Mouse (Mus musculus) gastrocnemius, postnatal 4 days (tissue): ENCODE data around the gene Lca5l. TPM values are rescaled to one million over a fixed set of nuclear protein-coding genes. Genes with fewer than 3 reads are reported as not detected.

ENCODE experiments used
- DNase-seq, 2 experiments: peaks; one replicate each; pipeline ENCODE4 v3.0.0; 2021 to 2022; ENCODE audit warnings: low spot score in 2 of 2, mixed read lengths in 2 of 2
- total RNA-seq, 2 experiments: library from RNA; stranded (reverse); gene quantifications; 2 replicates each; pipeline ENCODE4 v1.2.3; 2021

The Lca5l gene
- total RNA-seq, 2 experiments from 2014 or later, result 1.6 to 2.0 TPM

GRCm38 (mm10) chr16:96126684-96127171 lies 65.3 kb downstream of the Lca5l start:
- DNase-seq, result peak in 1 of 2 experiments; percentile 22

DNA sequence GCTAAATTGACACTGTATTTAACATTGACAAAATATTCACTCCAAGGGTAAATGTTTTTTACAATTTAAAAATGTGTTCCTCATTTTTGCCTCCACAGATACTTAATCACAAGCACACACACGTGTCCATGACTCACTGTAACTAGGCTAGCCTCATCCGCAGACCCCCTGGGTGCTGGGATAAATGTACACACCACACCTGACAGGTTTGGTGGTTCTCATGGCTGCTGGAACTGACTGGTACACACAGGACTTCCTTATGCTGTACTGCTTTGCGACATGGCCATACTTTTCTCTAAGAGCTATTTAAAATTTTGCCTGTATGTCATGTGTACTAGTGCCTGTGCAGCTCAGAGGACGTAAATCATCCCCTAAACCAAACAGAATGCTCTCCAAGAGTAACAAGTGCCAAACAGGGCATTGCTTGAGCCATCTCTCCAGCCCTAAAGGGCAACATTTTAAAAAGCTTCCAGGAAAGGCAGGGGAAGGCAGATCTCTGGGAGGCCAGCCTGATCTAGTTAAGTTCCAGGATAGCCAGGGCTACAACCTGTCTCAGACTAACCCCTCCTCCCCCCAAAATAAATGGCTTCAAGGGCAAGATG lies 71.9 kb downstream of the Lca5l start:
- DNase-seq, result no peak

DNA sequence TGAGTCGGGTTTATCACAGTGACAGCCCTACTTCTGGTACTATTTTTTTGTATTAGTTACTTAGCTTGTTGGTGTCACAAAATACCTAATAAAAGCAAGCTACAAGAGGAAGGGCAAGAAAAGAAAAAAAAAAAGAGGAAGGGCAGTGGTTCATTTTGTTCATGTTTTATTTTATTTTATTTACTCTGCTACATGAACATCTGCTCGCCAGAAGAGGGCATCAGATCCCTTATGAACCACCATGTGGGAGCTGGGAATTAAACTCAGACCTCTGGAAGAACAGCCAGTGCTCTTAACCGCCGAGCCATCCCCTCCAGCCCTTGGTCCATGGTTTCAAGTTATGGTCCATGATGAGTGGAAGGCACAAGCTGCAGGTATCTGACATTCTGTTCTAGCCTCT lies 77.3 kb downstream of the Lca5l start:
- no peak for DNase-seq

DNA sequence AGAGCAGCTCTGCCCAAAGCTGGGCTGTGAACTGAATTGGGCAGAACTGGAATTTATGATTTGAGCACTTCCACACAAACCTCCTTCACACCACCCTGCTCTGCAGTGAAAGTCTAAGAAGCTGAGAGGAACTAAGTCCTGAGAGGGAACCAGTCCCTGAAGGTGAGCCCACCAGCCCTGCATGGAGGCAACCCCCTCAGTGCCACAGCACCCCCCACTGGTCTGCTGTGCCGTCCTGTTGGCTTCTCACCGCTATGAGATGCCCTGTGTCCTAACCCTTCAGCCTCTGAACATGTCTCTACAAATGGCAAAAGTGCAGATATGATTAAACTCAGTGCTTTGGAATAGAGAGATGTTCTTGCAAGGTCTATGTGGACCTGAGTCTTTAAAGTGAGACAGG lies 79.3 kb downstream of the Lca5l start:
- no peak for DNase-seq

DNA sequence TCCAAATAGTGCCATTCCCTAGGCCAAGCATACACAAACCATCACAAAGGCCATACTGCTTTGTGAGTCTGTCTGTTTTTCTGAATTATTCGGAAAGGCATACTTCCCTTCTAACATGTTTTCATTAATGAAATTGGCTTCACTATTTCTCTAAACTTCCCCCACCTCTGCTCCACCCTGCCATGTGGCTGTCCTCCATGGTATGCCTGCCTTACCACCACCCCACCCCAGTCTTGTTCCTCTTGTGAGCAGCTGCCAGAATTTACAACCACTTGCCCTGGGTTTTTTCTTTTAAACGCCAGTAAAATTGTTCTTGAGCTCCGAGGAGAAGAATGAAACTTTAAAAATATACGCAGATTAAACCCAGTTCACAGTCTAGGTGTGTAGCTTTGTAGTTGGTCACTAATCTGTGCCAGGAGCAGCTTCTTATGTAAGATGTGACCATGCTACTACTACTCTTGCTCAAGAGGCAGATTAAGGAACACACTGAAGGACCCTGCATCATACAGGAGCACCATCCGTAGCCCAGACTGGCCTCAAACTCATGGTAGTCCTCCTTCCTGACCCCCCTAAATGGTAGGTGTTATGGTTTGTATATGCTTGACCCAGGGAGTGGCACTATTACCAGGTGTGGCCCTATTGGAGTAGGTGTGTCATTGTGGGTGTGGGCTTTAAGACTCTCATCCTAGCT lies 81.3 kb downstream of the Lca5l start:
- DNase-seq, result no peak

- DNase-seq, result no peak
These were observed 82.4 kb downstream of the Lca5l start for GRCm38 (mm10) chr16:96109673-96110072.

Other genes with a start within 250 kb of the Lca5l start
- gene Psmg1, start 201.3 kb downstream of the Lca5l start, total RNA-seq, result 10 to 100 TPM; 22.2 to 24.6 TPM
- gene Brwd1, start 109.7 kb downstream of the Lca5l start, total RNA-seq, result 100 to 1,000 TPM; 118 to 133 TPM
- gene Hmgn1, start 64.5 kb downstream of the Lca5l start, total RNA-seq, result 100 to 1,000 TPM; 172 to 185 TPM
- 10 to 100 TPM; 14.0 to 18.1 TPM for gene Wrb, start 46.9 kb downstream of the Lca5l start, total RNA-seq
- gene Sh3bgr, start 8.2 kb upstream of the Lca5l start, total RNA-seq, result 100 to 1,000 TPM; 439 to 518 TPM
- gene B3galt5, start 43.5 kb upstream of the Lca5l start, total RNA-seq, result under 1 TPM; 0.10 to 0.23 TPM